Mouse (Mus musculus) ES-E14 (cell line): Measurements from ENCODE around the gene Cse1l. TPM values are rescaled to one million over a fixed set of nuclear protein-coding genes. Genes with fewer than 3 reads are reported as not detected.

ENCODE experiments used
- DNase-seq: peaks from one replicate; pipeline ENCODE4 v3.0.0-alpha.2; 2013; ENCODE audit warnings: low read depth, low spot score
- H3K27ac ChIP-seq: 2 replicates; pipeline ENCODE4 v1.5.1; 2012; ENCODE audit warnings: low read depth, mild to moderate bottlenecking, low read length, moderate library complexity, mixed read lengths; ENCODE audit not compliant: poor library complexity, insufficient read depth, severe bottlenecking
- H3K36me3 ChIP-seq: 2 replicates; pipeline ENCODE4 v1.6.1; 2012; ENCODE audit warnings: mild to moderate bottlenecking, low read length, moderate library complexity, mixed read lengths; ENCODE audit not compliant: control insufficient read depth, poor library complexity, insufficient read depth, severe bottlenecking
- H3K4me1 ChIP-seq, 2 experiments: fragments of 150-350 bp in 1 of 2; sonication (generic) in 1 of 2; 2 replicates each; pipeline ENCODE4 v1.6.1; 2012; ENCODE audit warnings: low read length in 2 of 2, mild to moderate bottlenecking in 1 of 2, mixed read lengths in 1 of 2; ENCODE audit not compliant: control insufficient read depth in 2 of 2, insufficient read depth in 2 of 2, poor library complexity in 1 of 2
- H3K4me3 ChIP-seq, 2 experiments: fragments of 150-350 bp in 1 of 2; sonication (generic) in 1 of 2; 2 replicates each; pipeline ENCODE4 v1.5.1; 2012; ENCODE audit warnings: low read length in 2 of 2, low read depth in 1 of 2, mild to moderate bottlenecking in 1 of 2, mixed read lengths in 1 of 2; ENCODE audit not compliant: insufficient read depth in 1 of 2, poor library complexity in 1 of 2, severe bottlenecking in 1 of 2
- H3K9ac ChIP-seq: 2 replicates; pipeline ENCODE4 v1.6.1; 2012; ENCODE audit warnings: low read depth, mild to moderate bottlenecking, low read length, mixed read lengths; ENCODE audit not compliant: poor library complexity, insufficient read depth, severe bottlenecking
- H3K9me3 ChIP-seq: fragments of 150-350 bp; sonication (generic); 2 replicates; pipeline ENCODE4 v1.6.1; 2012; ENCODE audit warnings: low read depth, mild to moderate bottlenecking, low read length; ENCODE audit not compliant: control insufficient read depth, insufficient read depth
- CHD2 ChIP-seq: IDR thresholded peaks from 2 replicates; pipeline ENCODE4 v1.6.1; 2014; ENCODE audit warnings: mild to moderate bottlenecking, low read depth, low read length, inconsistent platforms
- HCFC1 ChIP-seq: IDR thresholded peaks from 2 replicates; pipeline ENCODE4 v1.6.1; 2012; ENCODE audit warnings: low read length, inconsistent platforms, borderline replicate concordance; ENCODE audit not compliant: insufficient read depth
- MAFK ChIP-seq: IDR thresholded peaks from 2 replicates; pipeline ENCODE4 v1.6.1; 2014; ENCODE audit warnings: mild to moderate bottlenecking, low read depth, low read length, inconsistent platforms; ENCODE audit not compliant: insufficient read depth
- ZC3H11A ChIP-seq: IDR thresholded peaks from 2 replicates; pipeline ENCODE4 v1.6.1; 2012; ENCODE audit warnings: low read depth, mild to moderate bottlenecking, inconsistent platforms, low read length, borderline replicate concordance
- ZNF384 ChIP-seq: IDR thresholded peaks from 2 replicates; pipeline ENCODE4 v1.6.1; 2012; ENCODE audit warnings: low read depth, low read length, inconsistent platforms
- in situ Hi-C, 2 experiments: fragments of 600-800 bp; cut with MboI; formaldehyde crosslinking; loops; one replicate each; pipeline ENCODE4 v1.15.1; 2025; ENCODE audit warnings: low sequenced_read_pairs in 2 of 2, inconsistent platforms in 1 of 2; ENCODE audit not compliant: unreplicated experiment in 2 of 2
- total RNA-seq: library from RNA; depleted of rRNA; stranded (reverse); fragments of 300-350 nt; gene quantifications from 2 replicates; pipeline ENCODE4 v1.2.3, GENCODE M21; 2012

The Cse1l gene
- total RNA-seq, 1 experiment, result 140 TPM

DNA sequence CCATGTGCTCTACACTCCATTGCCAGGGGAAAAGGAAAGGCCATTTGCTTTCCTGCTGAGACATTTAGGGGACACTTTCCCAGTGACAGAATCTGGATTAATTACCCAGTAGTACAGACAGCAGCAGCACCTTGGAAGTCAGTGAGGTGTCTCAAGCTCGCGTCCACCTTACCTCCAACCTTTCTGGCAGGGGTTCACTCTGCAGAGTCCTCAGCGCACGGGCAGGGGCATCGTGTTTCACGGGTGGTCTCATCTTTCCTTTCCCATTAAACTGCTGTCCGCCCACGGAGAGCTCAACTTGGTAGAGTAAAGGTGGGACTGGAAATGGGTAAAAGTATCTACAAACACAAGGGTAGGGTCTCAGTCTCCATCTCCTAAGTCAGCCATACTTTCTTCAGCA, 57.4 kb downstream of the Cse1l start:
- H3K4me1 ChIP-seq, result no peaks in the 10 kb centered on the region
- H3K36me3 ChIP-seq, result peaks cover 6% of the 10 kb centered on the region; the same call in 1 of the 2 replicates
- in situ Hi-C loops, result no loop called here

DNA sequence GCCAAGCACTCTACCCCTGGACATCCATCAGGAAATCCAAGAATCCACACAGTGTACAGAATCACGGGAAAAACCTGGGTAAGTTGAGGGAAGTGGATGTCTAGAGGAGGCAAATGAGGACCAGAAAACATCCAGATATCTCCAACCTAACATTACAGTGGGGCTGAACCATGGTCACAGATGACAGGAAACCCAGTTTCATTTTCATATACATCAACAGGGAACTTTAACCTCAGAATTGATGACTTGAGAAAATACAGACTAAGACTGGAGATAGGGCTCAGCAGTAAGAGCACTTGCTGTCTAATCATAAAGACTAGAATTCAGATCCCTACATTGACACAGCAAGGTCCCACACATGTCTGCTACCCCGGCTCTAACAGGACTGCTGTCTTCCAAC, 58.9 kb downstream of the Cse1l start:
- in situ Hi-C loops, result no loop called here
- no peaks in the 10 kb centered on the region for H3K9me3 ChIP-seq
- H3K9ac ChIP-seq, result no peak overlapping the region
- H3K4me1 ChIP-seq, result no peaks in the 10 kb centered on the region
- H3K36me3 ChIP-seq, result peaks cover 4% of the 10 kb centered on the region; the same call in 1 of the 2 replicates
- H3K4me3 ChIP-seq, result no peak overlapping the region
- DNase-seq, result no peak
- H3K27ac ChIP-seq, result no peak overlapping the region
- TF ChIP-seq MAFK (no peak), ZNF384 (no peak), CHD2 (no peak), HCFC1 (no peak), ZC3H11A (no peak)

More for the DNA sequence above, 57.4 kb downstream of the Cse1l start:
- H3K9ac ChIP-seq, result no peak overlapping the region
- no peak for DNase-seq
- no peak overlapping the region for H3K27ac ChIP-seq
- no peak overlapping the region for H3K4me3 ChIP-seq
- H3K9me3 ChIP-seq, result no peaks in the 10 kb centered on the region
- TF ChIP-seq ZNF384, result no peak
- no peak for TF ChIP-seq CHD2
- TF ChIP-seq HCFC1, result no peak
- no peak for TF ChIP-seq ZC3H11A
- TF ChIP-seq MAFK, result no peak

DNA sequence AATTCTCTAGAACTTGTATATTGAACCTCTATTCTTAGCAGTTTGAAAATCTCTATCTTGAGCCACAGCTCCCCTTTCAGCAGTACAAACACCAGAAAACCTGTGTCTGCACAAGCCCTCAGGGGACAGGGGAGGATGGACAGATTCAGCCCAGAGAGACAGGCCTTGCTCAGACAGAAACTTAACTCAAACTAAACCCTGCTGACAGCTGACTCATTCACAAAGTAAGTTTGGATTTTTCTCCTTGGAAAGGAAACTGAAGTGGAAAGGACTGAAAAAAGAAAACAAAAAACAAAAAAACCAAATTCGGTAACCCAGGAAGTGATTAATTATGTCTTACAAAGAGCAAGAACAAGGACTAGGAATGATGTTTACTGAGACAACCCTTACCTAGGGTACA, 67.3 kb downstream of the Cse1l start:
- no peak overlapping the region for H3K4me3 ChIP-seq
- in situ Hi-C loops, result no loop called here
- TF ChIP-seq MAFK (no peak), HCFC1 (no peak)
- H3K4me1 ChIP-seq, result peaks cover 0 to 4% of the 10 kb centered on the region in 2 experiments; a peak in 1 of 4 replicates
- H3K9me3 ChIP-seq, result no peaks in the 10 kb centered on the region
- H3K27ac ChIP-seq, result no peak overlapping the region; the same call in 1 of the 2 replicates
- H3K9ac ChIP-seq, result no peak overlapping the region
- DNase-seq, result no peak
- no peaks in the 10 kb centered on the region for H3K36me3 ChIP-seq

GRCm38 (mm10) chr2:166974177-166974872, 68.5 kb downstream of the Cse1l start:
- no peak for DNase-seq
- H3K4me1 ChIP-seq, result peaks cover 0 to 4% of the 10 kb centered on the region in 2 experiments; a peak in 1 of 4 replicates
- no peak overlapping the region for H3K9ac ChIP-seq
- TF ChIP-seq CHD2, result no peak
- no peak for TF ChIP-seq ZC3H11A
- no peak for TF ChIP-seq MAFK
- no peak for TF ChIP-seq ZNF384
- no peak for TF ChIP-seq HCFC1
- H3K36me3 ChIP-seq, result no peaks in the 10 kb centered on the region
- no peak overlapping the region for H3K27ac ChIP-seq
- no peaks in the 10 kb centered on the region for H3K9me3 ChIP-seq
- H3K4me3 ChIP-seq, result no peak overlapping the region
- in situ Hi-C loops, result no loop called here
